Mouse (Mus musculus): Measurements from ENCODE around the gene Klhl15. TPM values are rescaled to one million over a fixed set of nuclear protein-coding genes. Genes with fewer than 3 reads are reported as not detected.

The Klhl15 gene
- polyA plus RNA-seq, 1 experiment, result 2.4 TPM

- H3K79me3 ChIP-seq (ENCODE audit: low read depth), result peaks cover 34% of the 10 kb centered on the region
- peaks cover 32% of the 10 kb centered on the region for H3K36me3 ChIP-seq (ENCODE audit: control insufficient read depth, insufficient read depth)
- H3ac ChIP-seq (ENCODE audit: control insufficient read depth, insufficient read length, low read depth), result no peak overlapping the region
- TF ChIP-seq MYOG (IDR thresholded peaks at IDR 0.05; ENCODE audit: control insufficient read depth, extremely low read depth, insufficient read length) (no peak), CEBPB (IDR thresholded peaks at IDR 0.05; ENCODE audit: low read depth) (no peak), MYOD1 (IDR thresholded peaks at IDR 0.05; ENCODE audit: control insufficient read depth, insufficient read length, low read depth) (no peak), USF1 (IDR thresholded peaks at IDR 0.05; ENCODE audit: low read depth) (no peak), CTCF (IDR thresholded peaks at IDR 0.05; ENCODE audit: control insufficient read depth, insufficient read depth, insufficient read length) (no peak), MAX (IDR thresholded peaks at IDR 0.05) (no peak), FOSL1 (IDR thresholded peaks at IDR 0.05; ENCODE audit: insufficient read depth, low read length, poor library complexity, severe bottlenecking) (no peak)
- peak overlapping the region; percentile 78 for H3K4me3 ChIP-seq (ENCODE audit: insufficient read depth, poor library complexity, severe bottlenecking)
- no peaks in the 10 kb centered on the region for H3K27me3 ChIP-seq (ENCODE audit: control insufficient read depth, insufficient read depth, insufficient read length)
- peaks cover 42% of the 10 kb centered on the region for H3K79me2 ChIP-seq (ENCODE audit: control insufficient read depth, insufficient read depth)
Measured at GRCm38 (mm10) chrX:94213384-94213783, 21.0 kb upstream of the Klhl15 start.

- H3K79me3 ChIP-seq (ENCODE audit: low read depth), result no peaks in the 10 kb centered on the region
- no peaks in the 10 kb centered on the region for H3K79me2 ChIP-seq (ENCODE audit: control insufficient read depth, insufficient read depth)
- no peaks in the 10 kb centered on the region for H3K36me3 ChIP-seq (ENCODE audit: control insufficient read depth, insufficient read depth)
- H3K27me3 ChIP-seq (ENCODE audit: control insufficient read depth, insufficient read depth, insufficient read length), result no peaks in the 10 kb centered on the region
- H3ac ChIP-seq (ENCODE audit: control insufficient read depth, insufficient read length, low read depth), result no peak overlapping the region
- no peak overlapping the region for H3K4me3 ChIP-seq (ENCODE audit: insufficient read depth, poor library complexity, severe bottlenecking)
- TF ChIP-seq FOSL1 (IDR thresholded peaks at IDR 0.05; ENCODE audit: insufficient read depth, low read length, poor library complexity, severe bottlenecking) (no peak), CEBPB (IDR thresholded peaks at IDR 0.05; ENCODE audit: low read depth) (no peak), CTCF (IDR thresholded peaks at IDR 0.05; ENCODE audit: control insufficient read depth, insufficient read depth, insufficient read length) (no peak), MAX (IDR thresholded peaks at IDR 0.05) (no peak), MYOD1 (IDR thresholded peaks at IDR 0.05; ENCODE audit: control insufficient read depth, insufficient read length, low read depth) (no peak), USF1 (IDR thresholded peaks at IDR 0.05; ENCODE audit: low read depth) (no peak), MYOG (IDR thresholded peaks at IDR 0.05; ENCODE audit: control insufficient read depth, extremely low read depth, insufficient read length) (no peak)
Measured at GRCm38 (mm10) chrX:94233432-94233831, 967 bp upstream of the Klhl15 start.

- Histone ChIP-seq H3K36me3 (ENCODE audit: control insufficient read depth, insufficient read depth) (no peaks in the 10 kb centered on the region), H3K4me3 (ENCODE audit: insufficient read depth, poor library complexity, severe bottlenecking) (peak overlapping the region; percentile 48), H3ac (ENCODE audit: control insufficient read depth, insufficient read length, low read depth) (peak overlapping the region; percentile 55), H3K27me3 (ENCODE audit: control insufficient read depth, insufficient read depth, insufficient read length) (no peaks in the 10 kb centered on the region), H3K79me2 (ENCODE audit: control insufficient read depth, insufficient read depth) (no peaks in the 10 kb centered on the region), H3K79me3 (ENCODE audit: low read depth) (no peaks in the 10 kb centered on the region)
- TF ChIP-seq MAX (IDR thresholded peaks at IDR 0.05), result no peak
- TF ChIP-seq USF1 (IDR thresholded peaks at IDR 0.05; ENCODE audit: low read depth), result no peak
- TF ChIP-seq FOSL1 (IDR thresholded peaks at IDR 0.05; ENCODE audit: insufficient read depth, low read length, poor library complexity, severe bottlenecking), result no peak
- TF ChIP-seq MYOG (IDR thresholded peaks at IDR 0.05; ENCODE audit: control insufficient read depth, extremely low read depth, insufficient read length), result no peak
Measured at GRCm38 (mm10) chrX:94233936-94234531, 365 bp upstream of the Klhl15 start.

- Histone ChIP-seq H3ac (ENCODE audit: control insufficient read depth, insufficient read length, low read depth) (peak overlapping the region; percentile 88), H3K79me2 (ENCODE audit: control insufficient read depth, insufficient read depth) (no peaks in the 10 kb centered on the region), H3K4me3 (ENCODE audit: insufficient read depth, poor library complexity, severe bottlenecking) (peak overlapping the region; percentile 48), H3K79me3 (ENCODE audit: low read depth) (no peaks in the 10 kb centered on the region), H3K36me3 (ENCODE audit: control insufficient read depth, insufficient read depth) (no peaks in the 10 kb centered on the region), H3K27me3 (ENCODE audit: control insufficient read depth, insufficient read depth, insufficient read length) (no peaks in the 10 kb centered on the region)
- no peak for TF ChIP-seq CEBPB (IDR thresholded peaks at IDR 0.05; ENCODE audit: low read depth)
- no peak for TF ChIP-seq MYOG (IDR thresholded peaks at IDR 0.05; ENCODE audit: control insufficient read depth, extremely low read depth, insufficient read length)
- no peak for TF ChIP-seq MYOD1 (IDR thresholded peaks at IDR 0.05; ENCODE audit: control insufficient read depth, insufficient read length, low read depth)
Measured at GRCm38 (mm10) chrX:94235190-94235555, 774 bp downstream of the Klhl15 start.

GRCm38 (mm10) chrX:94235601-94236000, 1.2 kb downstream of the Klhl15 start:
- no peaks in the 10 kb centered on the region for H3K36me3 ChIP-seq (ENCODE audit: control insufficient read depth, insufficient read depth)
- no peaks in the 10 kb centered on the region for H3K79me2 ChIP-seq (ENCODE audit: control insufficient read depth, insufficient read depth)
- no peaks in the 10 kb centered on the region for H3K27me3 ChIP-seq (ENCODE audit: control insufficient read depth, insufficient read depth, insufficient read length)
- TF ChIP-seq CEBPB (IDR thresholded peaks at IDR 0.05; ENCODE audit: low read depth) (no peak), FOSL1 (IDR thresholded peaks at IDR 0.05; ENCODE audit: insufficient read depth, low read length, poor library complexity, severe bottlenecking) (no peak), CTCF (IDR thresholded peaks at IDR 0.05; ENCODE audit: control insufficient read depth, insufficient read depth, insufficient read length) (no peak), MAX (IDR thresholded peaks at IDR 0.05) (no peak), MYOG (IDR thresholded peaks at IDR 0.05; ENCODE audit: control insufficient read depth, extremely low read depth, insufficient read length) (no peak), MYOD1 (IDR thresholded peaks at IDR 0.05; ENCODE audit: control insufficient read depth, insufficient read length, low read depth) (no peak), USF1 (IDR thresholded peaks at IDR 0.05; ENCODE audit: low read depth) (no peak)
- H3ac ChIP-seq (ENCODE audit: control insufficient read depth, insufficient read length, low read depth), result peak overlapping the region; percentile 12
- H3K79me3 ChIP-seq (ENCODE audit: low read depth), result no peaks in the 10 kb centered on the region
- peak overlapping the region; percentile 48 for H3K4me3 ChIP-seq (ENCODE audit: insufficient read depth, poor library complexity, severe bottlenecking)

GRCm38 (mm10) chrX:94288923-94289322, 54.5 kb downstream of the Klhl15 start:
- Histone ChIP-seq H3K79me3 (ENCODE audit: low read depth) (no peaks in the 10 kb centered on the region), H3K4me3 (ENCODE audit: insufficient read depth, poor library complexity, severe bottlenecking) (no peak overlapping the region)
- no peak for TF ChIP-seq MAX (IDR thresholded peaks at IDR 0.05)
- TF ChIP-seq USF1 (IDR thresholded peaks at IDR 0.05; ENCODE audit: low read depth), result no peak
- no peak for TF ChIP-seq MYOD1 (IDR thresholded peaks at IDR 0.05; ENCODE audit: control insufficient read depth, insufficient read length, low read depth)
- TF ChIP-seq MYOG (IDR thresholded peaks at IDR 0.05; ENCODE audit: control insufficient read depth, extremely low read depth, insufficient read length), result no peak
- no peak for TF ChIP-seq CEBPB (IDR thresholded peaks at IDR 0.05; ENCODE audit: low read depth)
- TF ChIP-seq CTCF (IDR thresholded peaks at IDR 0.05; ENCODE audit: control insufficient read depth, insufficient read depth, insufficient read length), result no peak
- no peak for TF ChIP-seq FOSL1 (IDR thresholded peaks at IDR 0.05; ENCODE audit: insufficient read depth, low read length, poor library complexity, severe bottlenecking)

More at GRCm38 (mm10) chrX:94288923-94289322, 54.5 kb downstream of the Klhl15 start:
- Histone ChIP-seq H3ac (ENCODE audit: control insufficient read depth, insufficient read length, low read depth) (no peak overlapping the region), H3K79me2 (ENCODE audit: control insufficient read depth, insufficient read depth) (no peaks in the 10 kb centered on the region), H3K36me3 (ENCODE audit: control insufficient read depth, insufficient read depth) (no peaks in the 10 kb centered on the region), H3K27me3 (ENCODE audit: control insufficient read depth, insufficient read depth, insufficient read length) (no peaks in the 10 kb centered on the region)

Data from C2C12 (cell line).